Mouse (Mus musculus): Measurements from ENCODE around the gene B430306N03Rik. TPM values are rescaled to one million over a fixed set of nuclear protein-coding genes. Genes with fewer than 3 reads are reported as not detected.

Gene B430306N03Rik
- polyA plus RNA-seq, 1 experiment = not detected

DNA sequence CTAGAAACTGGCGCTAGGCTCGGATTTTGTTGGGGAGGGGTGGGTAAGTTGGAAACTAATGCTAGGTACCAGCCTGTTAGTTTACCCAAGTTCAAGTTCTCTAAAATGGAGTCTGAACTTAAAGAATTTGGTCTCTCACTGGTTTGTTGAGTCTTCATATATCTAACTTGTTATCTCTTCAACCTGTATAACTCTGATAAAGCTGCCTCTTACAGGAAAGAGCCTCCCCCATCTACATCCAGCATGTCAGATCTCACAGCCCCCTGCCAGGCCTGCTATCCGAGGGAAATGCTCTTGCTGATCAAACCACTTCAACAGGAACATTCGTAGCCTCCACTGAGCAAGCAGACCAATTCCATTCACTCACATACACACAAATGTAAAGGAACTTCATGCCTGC lies 36.9 kb upstream of the B430306N03Rik start:
- Histone ChIP-seq H3K27me3 (ENCODE audit: control insufficient read depth, insufficient read depth, insufficient read length) (no peaks in the 10 kb centered on the region), H3K4me3 (ENCODE audit: insufficient read depth, poor library complexity, severe bottlenecking) (no peak overlapping the region), H3K79me2 (ENCODE audit: control insufficient read depth, insufficient read depth) (no peaks in the 10 kb centered on the region), H3K36me3 (ENCODE audit: control insufficient read depth, insufficient read depth) (no peaks in the 10 kb centered on the region), H3ac (ENCODE audit: control insufficient read depth, insufficient read length, low read depth) (no peak overlapping the region), H3K79me3 (ENCODE audit: low read depth) (no peaks in the 10 kb centered on the region)
- TF ChIP-seq CEBPB (IDR thresholded peaks at IDR 0.05; ENCODE audit: low read depth) (no peak), FOSL1 (IDR thresholded peaks at IDR 0.05; ENCODE audit: insufficient read depth, low read length, poor library complexity, severe bottlenecking) (no peak), MYOD1 (IDR thresholded peaks at IDR 0.05; ENCODE audit: control insufficient read depth, insufficient read length, low read depth) (no peak), USF1 (IDR thresholded peaks at IDR 0.05; ENCODE audit: low read depth) (no peak), MYOG (IDR thresholded peaks at IDR 0.05; ENCODE audit: control insufficient read depth, extremely low read depth, insufficient read length) (no peak), CTCF (IDR thresholded peaks at IDR 0.05; ENCODE audit: control insufficient read depth, insufficient read depth, insufficient read length) (no peak), MAX (IDR thresholded peaks at IDR 0.05) (no peak)

DNA sequence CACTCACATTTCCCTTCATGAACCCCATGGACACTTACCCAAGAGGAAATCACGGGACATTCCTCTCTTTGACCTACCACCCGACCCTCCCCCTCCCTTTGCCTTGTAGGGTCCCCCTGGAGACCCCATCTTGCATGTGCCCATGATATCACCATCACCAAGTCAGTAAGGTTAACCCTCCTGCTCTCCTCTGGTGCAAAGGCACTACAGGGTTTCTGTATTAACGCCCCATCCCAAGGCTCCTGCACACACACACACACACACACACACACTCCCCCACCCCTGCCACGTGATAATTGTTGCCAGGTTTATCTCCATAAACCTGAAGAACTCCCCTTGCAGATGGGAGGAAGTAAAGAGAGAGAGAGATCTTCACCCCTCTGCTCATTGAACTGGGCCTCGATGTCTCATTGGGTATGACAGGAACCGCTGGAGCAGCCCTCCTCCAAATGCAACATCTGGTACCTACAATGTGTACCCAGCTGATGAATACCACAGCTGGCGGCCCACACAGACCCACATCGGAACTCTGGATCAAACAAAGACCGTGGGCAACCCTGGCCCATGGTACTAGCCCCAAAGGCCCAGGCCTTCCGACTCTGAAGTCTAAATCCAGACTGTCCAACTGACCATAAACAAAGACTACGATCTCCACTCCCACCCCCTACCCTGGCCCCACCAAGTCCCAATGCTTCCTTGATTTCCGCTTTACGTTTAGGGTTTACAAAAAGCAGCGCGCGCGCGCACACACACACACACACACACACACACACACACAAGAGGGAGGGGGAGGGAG lies 34.8 kb upstream of the B430306N03Rik start:
- Histone ChIP-seq H3ac (ENCODE audit: control insufficient read depth, insufficient read length, low read depth) (no peak overlapping the region), H3K27me3 (ENCODE audit: control insufficient read depth, insufficient read depth, insufficient read length) (no peaks in the 10 kb centered on the region), H3K4me3 (ENCODE audit: insufficient read depth, poor library complexity, severe bottlenecking) (no peak overlapping the region)

DNA sequence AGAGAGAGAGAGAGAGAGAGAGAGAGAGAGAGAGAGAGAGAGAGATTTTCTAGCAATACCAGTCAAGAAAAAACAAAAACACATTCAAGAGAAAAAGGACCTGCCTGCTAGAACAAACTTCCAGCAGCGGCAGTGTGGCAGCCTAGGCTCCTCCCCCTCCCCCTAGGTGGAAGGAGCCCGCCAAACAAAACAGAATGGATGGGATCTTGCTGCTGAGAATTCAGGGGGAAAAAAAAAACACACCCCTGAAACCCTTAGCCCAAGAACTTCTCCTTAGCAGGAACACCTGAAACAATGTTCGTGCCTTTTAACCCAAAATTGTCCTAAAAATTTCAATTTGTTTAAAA lies 34.2 kb upstream of the B430306N03Rik start:
- TF ChIP-seq MYOG (IDR thresholded peaks at IDR 0.05; ENCODE audit: control insufficient read depth, extremely low read depth, insufficient read length) (no peak), CEBPB (IDR thresholded peaks at IDR 0.05; ENCODE audit: low read depth) (no peak), MAX (IDR thresholded peaks at IDR 0.05) (no peak), FOSL1 (IDR thresholded peaks at IDR 0.05; ENCODE audit: insufficient read depth, low read length, poor library complexity, severe bottlenecking) (no peak), CTCF (IDR thresholded peaks at IDR 0.05; ENCODE audit: control insufficient read depth, insufficient read depth, insufficient read length) (no peak), MYOD1 (IDR thresholded peaks at IDR 0.05; ENCODE audit: control insufficient read depth, insufficient read length, low read depth) (no peak), USF1 (IDR thresholded peaks at IDR 0.05; ENCODE audit: low read depth) (no peak)
- H3K79me3 ChIP-seq (ENCODE audit: low read depth) = no peaks in the 10 kb centered on the region
- no peaks in the 10 kb centered on the region for H3K36me3 ChIP-seq (ENCODE audit: control insufficient read depth, insufficient read depth)
- no peaks in the 10 kb centered on the region for H3K79me2 ChIP-seq (ENCODE audit: control insufficient read depth, insufficient read depth)
- no peaks in the 10 kb centered on the region for H3K27me3 ChIP-seq (ENCODE audit: control insufficient read depth, insufficient read depth, insufficient read length)
- H3K4me3 ChIP-seq (ENCODE audit: insufficient read depth, poor library complexity, severe bottlenecking) = no peak overlapping the region
- H3ac ChIP-seq (ENCODE audit: control insufficient read depth, insufficient read length, low read depth) = no peak overlapping the region

More for the DNA sequence above, 34.8 kb upstream of the B430306N03Rik start:
- no peak for TF ChIP-seq MYOD1 (IDR thresholded peaks at IDR 0.05; ENCODE audit: control insufficient read depth, insufficient read length, low read depth)
- TF ChIP-seq MAX (IDR thresholded peaks at IDR 0.05) = no peak
- no peak for TF ChIP-seq CTCF (IDR thresholded peaks at IDR 0.05; ENCODE audit: control insufficient read depth, insufficient read depth, insufficient read length)
- TF ChIP-seq CEBPB (IDR thresholded peaks at IDR 0.05; ENCODE audit: low read depth) = no peak
- TF ChIP-seq FOSL1 (IDR thresholded peaks at IDR 0.05; ENCODE audit: insufficient read depth, low read length, poor library complexity, severe bottlenecking) = no peak
- no peak for TF ChIP-seq MYOG (IDR thresholded peaks at IDR 0.05; ENCODE audit: control insufficient read depth, extremely low read depth, insufficient read length)
- no peaks in the 10 kb centered on the region for H3K79me3 ChIP-seq (ENCODE audit: low read depth)
- no peaks in the 10 kb centered on the region for H3K36me3 ChIP-seq (ENCODE audit: control insufficient read depth, insufficient read depth)
- H3K79me2 ChIP-seq (ENCODE audit: control insufficient read depth, insufficient read depth) = no peaks in the 10 kb centered on the region

DNA sequence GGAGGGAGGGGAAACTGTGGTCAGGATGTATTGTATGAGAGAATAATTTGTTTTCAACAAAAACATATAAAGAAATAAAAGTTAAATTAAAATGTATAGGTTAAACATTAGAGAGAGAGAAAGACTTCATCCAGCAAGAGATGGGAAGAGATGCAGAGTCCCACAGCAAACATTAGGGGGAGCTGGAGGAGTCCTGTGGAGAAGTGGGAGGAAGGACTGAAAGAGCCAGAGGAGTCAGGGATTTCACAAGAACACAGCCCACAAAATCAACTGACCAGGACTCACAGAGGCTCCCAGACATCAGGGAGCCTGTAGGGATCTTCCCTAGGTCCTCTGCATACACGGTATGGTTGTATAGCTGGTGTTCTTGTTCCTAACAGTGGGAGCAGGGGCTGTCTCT lies 29.2 kb upstream of the B430306N03Rik start:
- no peak for TF ChIP-seq MYOG (IDR thresholded peaks at IDR 0.05; ENCODE audit: control insufficient read depth, extremely low read depth, insufficient read length)
- no peak for TF ChIP-seq CEBPB (IDR thresholded peaks at IDR 0.05; ENCODE audit: low read depth)
- TF ChIP-seq MYOD1 (IDR thresholded peaks at IDR 0.05; ENCODE audit: control insufficient read depth, insufficient read length, low read depth) = no peak
- TF ChIP-seq CTCF (IDR thresholded peaks at IDR 0.05; ENCODE audit: control insufficient read depth, insufficient read depth, insufficient read length) = no peak
- TF ChIP-seq FOSL1 (IDR thresholded peaks at IDR 0.05; ENCODE audit: insufficient read depth, low read length, poor library complexity, severe bottlenecking) = no peak
- TF ChIP-seq MAX (IDR thresholded peaks at IDR 0.05) = no peak
- no peak for TF ChIP-seq USF1 (IDR thresholded peaks at IDR 0.05; ENCODE audit: low read depth)
- H3K4me3 ChIP-seq (ENCODE audit: insufficient read depth, poor library complexity, severe bottlenecking) = no peak overlapping the region
- no peaks in the 10 kb centered on the region for H3K27me3 ChIP-seq (ENCODE audit: control insufficient read depth, insufficient read depth, insufficient read length)
- no peaks in the 10 kb centered on the region for H3K36me3 ChIP-seq (ENCODE audit: control insufficient read depth, insufficient read depth)
- H3ac ChIP-seq (ENCODE audit: control insufficient read depth, insufficient read length, low read depth) = no peak overlapping the region
- no peaks in the 10 kb centered on the region for H3K79me2 ChIP-seq (ENCODE audit: control insufficient read depth, insufficient read depth)
- no peaks in the 10 kb centered on the region for H3K79me3 ChIP-seq (ENCODE audit: low read depth)

DNA sequence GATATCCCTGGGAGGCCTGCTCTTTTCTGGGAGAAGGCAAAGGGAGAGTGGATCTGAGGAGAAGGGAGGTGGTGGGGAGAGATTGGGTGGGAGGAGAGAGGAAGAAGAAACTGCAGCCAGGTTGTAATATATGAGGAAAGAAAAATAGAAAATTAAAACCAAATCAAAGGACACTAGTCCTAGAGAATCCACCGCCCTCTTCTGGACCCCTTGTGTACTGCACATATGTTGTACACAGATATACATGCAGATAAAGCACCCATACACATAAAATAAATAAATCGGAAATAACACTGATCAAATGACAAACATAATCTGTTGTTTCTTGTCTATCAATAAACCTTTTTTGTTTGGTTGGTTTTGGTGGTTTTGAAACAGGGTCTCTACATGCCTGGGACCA lies 28.7 kb upstream of the B430306N03Rik start:
- Histone ChIP-seq H3K36me3 (ENCODE audit: control insufficient read depth, insufficient read depth) (no peaks in the 10 kb centered on the region), H3K79me3 (ENCODE audit: low read depth) (no peaks in the 10 kb centered on the region), H3K4me3 (ENCODE audit: insufficient read depth, poor library complexity, severe bottlenecking) (no peak overlapping the region), H3K79me2 (ENCODE audit: control insufficient read depth, insufficient read depth) (no peaks in the 10 kb centered on the region), H3ac (ENCODE audit: control insufficient read depth, insufficient read length, low read depth) (no peak overlapping the region), H3K27me3 (ENCODE audit: control insufficient read depth, insufficient read depth, insufficient read length) (no peaks in the 10 kb centered on the region)
- TF ChIP-seq CTCF (IDR thresholded peaks at IDR 0.05; ENCODE audit: control insufficient read depth, insufficient read depth, insufficient read length) = no peak
- no peak for TF ChIP-seq MYOD1 (IDR thresholded peaks at IDR 0.05; ENCODE audit: control insufficient read depth, insufficient read length, low read depth)
